Mouse (Mus musculus) lung, postnatal 0 days (tissue): ENCODE data around the gene Rheb.

ENCODE experiments used
- CTCF ChIP-seq: IDR thresholded peaks from 2 replicates; pipeline ENCODE4 v1.5.1; 2016; ENCODE audit warnings: antibody characterized with exemption, mild to moderate bottlenecking
- EP300 ChIP-seq: IDR thresholded peaks from 2 replicates; pipeline ENCODE4 v1.6.1; 2016; ENCODE audit warnings: antibody characterized with exemption, mild to moderate bottlenecking, control low read depth

DNA sequence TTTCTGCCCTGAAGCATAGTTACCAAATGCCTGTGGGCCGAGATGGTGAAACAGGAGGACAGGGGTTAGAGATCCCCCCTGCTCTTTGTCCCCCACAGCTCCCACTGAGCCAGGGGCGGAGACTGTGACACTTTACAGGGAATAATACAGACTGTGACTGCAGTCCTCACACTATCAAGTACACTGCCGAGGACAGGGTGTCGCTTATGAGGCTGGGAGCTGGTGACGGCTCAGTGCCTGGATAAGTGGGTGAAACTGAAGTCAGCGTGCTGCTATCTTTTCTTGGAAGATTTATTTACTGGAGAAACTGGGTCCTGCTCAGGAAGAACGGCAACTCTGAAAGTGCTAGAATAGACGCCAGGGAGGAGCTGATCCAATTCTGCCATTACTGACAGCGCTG lies 47.4 kb upstream of the Rheb start:
- TF ChIP-seq EP300 (no peak), CTCF (no peak)
